Mouse (Mus musculus): ENCODE results near the gene Arid5b. TPM values are rescaled to one million over a fixed set of nuclear protein-coding genes. Genes with fewer than 3 reads are reported as not detected.

The Arid5b gene
- total RNA-seq, 2 experiments from 2014 or later, result 24.1 to 24.8 TPM

- DNase-seq, result peak; percentile 37
Observed at GRCm38 (mm10) chr10:68192824-68193255, 85.7 kb downstream of the Arid5b start.

- DNase-seq, result peak; percentile 74
Observed at GRCm38 (mm10) chr10:68191691-68192380, 86.7 kb downstream of the Arid5b start.

GRCm38 (mm10) chr10:68191146-68191545 lies 87.4 kb downstream of the Arid5b start:
- no peak for DNase-seq

- no peak for DNase-seq
Observed at GRCm38 (mm10) chr10:68189847-68190246, 88.7 kb downstream of the Arid5b start.

- no peak for DNase-seq
Observed at GRCm38 (mm10) chr10:68183096-68183495, 95.4 kb downstream of the Arid5b start.

- no peak for DNase-seq
Observed at GRCm38 (mm10) chr10:68182266-68182665, 96.3 kb downstream of the Arid5b start.

- DNase-seq, result no peak
Observed at GRCm38 (mm10) chr10:68181156-68181555, 97.4 kb downstream of the Arid5b start.

GRCm38 (mm10) chr10:68180721-68181120 lies 97.8 kb downstream of the Arid5b start:
- DNase-seq, result no peak

- DNase-seq, result no peak
Observed at GRCm38 (mm10) chr10:68180151-68180550, 98.4 kb downstream of the Arid5b start.

GRCm38 (mm10) chr10:68179741-68180140 lies 98.8 kb downstream of the Arid5b start:
- DNase-seq, result no peak

GRCm38 (mm10) chr10:68179339-68179738 lies 99.2 kb downstream of the Arid5b start:
- DNase-seq, result no peak

- no peak for DNase-seq
Observed at GRCm38 (mm10) chr10:68177697-68178485, 100.6 kb downstream of the Arid5b start.

- no peak for DNase-seq
Observed at GRCm38 (mm10) chr10:68175811-68176210, 102.7 kb downstream of the Arid5b start.

- DNase-seq, result no peak
Observed at GRCm38 (mm10) chr10:68173634-68174033, 104.9 kb downstream of the Arid5b start.

GRCm38 (mm10) chr10:68172906-68173305 lies 105.6 kb downstream of the Arid5b start:
- DNase-seq, result no peak

- no peak for DNase-seq
Observed at GRCm38 (mm10) chr10:68171974-68172373, 106.6 kb downstream of the Arid5b start.

- DNase-seq, result no peak
Observed at GRCm38 (mm10) chr10:68168613-68169012, 109.9 kb downstream of the Arid5b start.

- peak; percentile 42 for DNase-seq
Observed at GRCm38 (mm10) chr10:68168141-68168540, 110.4 kb downstream of the Arid5b start.

GRCm38 (mm10) chr10:68167118-68167517 lies 111.4 kb downstream of the Arid5b start:
- no peak for DNase-seq

GRCm38 (mm10) chr10:68166695-68167086 lies 111.8 kb downstream of the Arid5b start:
- no peak for DNase-seq

GRCm38 (mm10) chr10:68165709-68166694 lies 112.5 kb downstream of the Arid5b start:
- DNase-seq, result no peak

Data from heart, postnatal 4 days (tissue).